Mouse (Mus musculus): ENCODE data around the gene Siglech. TPM values are rescaled to one million over a fixed set of nuclear protein-coding genes. Genes with fewer than 3 reads are reported as not detected.

Gene Siglech
- total RNA-seq (2023) = 1.4 TPM

DNA sequence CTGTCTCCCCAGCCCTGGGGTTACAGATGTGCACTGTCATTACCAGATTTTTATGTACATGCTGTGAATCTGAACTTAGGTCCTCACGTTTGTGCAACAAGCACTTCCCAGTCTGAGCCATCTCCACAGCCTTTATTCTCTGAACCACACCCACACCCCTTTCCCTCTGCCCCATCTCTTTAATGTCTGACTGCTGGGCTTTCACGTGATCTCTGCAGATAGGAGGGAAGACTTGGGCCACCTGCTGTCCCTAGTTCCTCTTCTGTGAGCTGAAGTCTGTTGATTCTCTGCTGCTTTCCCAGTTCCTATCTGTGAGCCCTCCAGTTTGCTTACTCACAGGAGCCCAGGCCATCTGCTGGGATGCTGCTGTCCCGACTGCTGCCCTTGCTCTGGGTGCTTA, at the start of gene Siglech:
Gene Siglech, plus strand, starts transcription at position 253 of the 400 bp plus-strand sequence.

DNA sequence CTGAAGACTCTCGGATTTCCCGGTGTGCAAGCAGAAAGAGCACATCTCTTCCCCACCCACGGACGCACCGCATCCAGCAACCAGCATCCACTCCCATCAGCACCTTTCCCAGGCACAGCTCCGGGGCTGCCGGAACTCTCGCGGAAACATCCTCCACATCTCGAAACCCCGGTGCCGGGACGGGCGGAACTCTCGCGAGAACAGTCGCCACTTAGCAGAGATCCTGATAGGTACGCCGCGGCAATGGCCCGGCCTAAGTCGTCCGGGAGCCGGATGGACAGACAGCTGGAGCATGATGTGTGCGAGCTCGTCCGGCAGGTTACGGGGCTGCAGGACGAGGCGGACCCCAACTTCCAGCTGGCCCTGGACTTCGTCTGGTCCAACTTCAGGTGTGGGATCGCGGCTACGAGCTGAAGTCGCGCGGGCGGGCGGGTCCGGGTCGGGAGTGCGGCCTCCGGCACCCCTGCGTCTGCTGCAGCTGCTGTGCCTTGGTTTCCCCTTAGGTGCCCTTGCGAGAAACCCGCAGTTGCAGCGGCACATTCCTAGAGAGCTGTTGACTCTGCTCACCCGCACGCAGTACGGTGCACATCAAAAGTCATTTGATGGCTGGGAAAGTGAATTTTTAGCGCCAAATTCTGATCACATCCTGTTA, 26.1 kb downstream of the Siglech start, which contains the start of gene Tubgcp5:
Gene Tubgcp5, plus strand, starts transcription at position 203 of the 652 bp plus-strand sequence.

Other genes starting within 250 kb of the Siglech start
- 33.7 TPM for gene Tubgcp5, start 26.0 kb downstream of the Siglech start, total RNA-seq (2023)
- gene Cyfip1, start 73.6 kb downstream of the Siglech start, total RNA-seq (2023) = 9.6 TPM
- gene Nipa2, start 194.3 kb downstream of the Siglech start, total RNA-seq (2023) = 38.6 TPM